Mouse (Mus musculus): ENCODE data around the gene Unc5c. TPM values are rescaled to one million over a fixed set of nuclear protein-coding genes. Genes with fewer than 3 reads are reported as not detected.

Gene Unc5c
- polyA plus RNA-seq, 1 experiment, result 0.15 TPM

- TF ChIP-seq POLR2A (IDR thresholded peaks at IDR 0.05; ENCODE audit: low read depth, low read length) (no peak), CTCF (IDR thresholded peaks at IDR 0.05; ENCODE audit: extremely low read depth, insufficient read length, insufficient replicate concordance, low read depth, low read length) (no peak)
- H3K4me3 ChIP-seq (ENCODE audit: low read depth, low read length), result no peak overlapping the region
- no peak overlapping the region for H3K27ac ChIP-seq (ENCODE audit: insufficient read depth, low read depth, low read length)
- H3K36me3 ChIP-seq (ENCODE audit: control insufficient read depth, insufficient read depth, low read length), result no peaks in the 10 kb centered on the region
- H3K27me3 ChIP-seq (ENCODE audit: control insufficient read depth, insufficient read depth, low read length), result no peaks in the 10 kb centered on the region
- no peaks in the 10 kb centered on the region for H3K4me1 ChIP-seq (ENCODE audit: control insufficient read depth, insufficient read depth, insufficient read length, low read length)
Observed at GRCm38 (mm10) chr3:141581190-141581891, 116.3 kb downstream of the Unc5c start.

DNA sequence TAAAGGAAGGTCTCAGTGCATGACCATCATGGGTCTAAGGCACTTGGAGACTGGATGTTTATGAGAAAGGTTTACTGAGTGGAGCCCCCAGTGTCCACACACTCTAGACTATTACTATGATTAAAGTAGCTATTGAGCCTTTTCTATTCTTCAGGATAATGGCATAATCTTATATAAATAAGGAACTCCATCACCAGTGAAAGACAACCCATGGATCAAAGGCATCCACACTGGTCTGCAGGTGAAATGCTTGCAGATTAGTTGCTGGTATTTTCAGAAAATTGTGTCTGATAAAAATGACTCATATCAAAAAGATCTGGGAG lies 116.8 kb downstream of the Unc5c start:
- H3K36me3 ChIP-seq (ENCODE audit: control insufficient read depth, insufficient read depth, low read length), result no peaks in the 10 kb centered on the region
- no peaks in the 10 kb centered on the region for H3K27me3 ChIP-seq (ENCODE audit: control insufficient read depth, insufficient read depth, low read length)
- TF ChIP-seq POLR2A (IDR thresholded peaks at IDR 0.05; ENCODE audit: low read depth, low read length) (no peak), CTCF (IDR thresholded peaks at IDR 0.05; ENCODE audit: extremely low read depth, insufficient read length, insufficient replicate concordance, low read depth, low read length) (no peak)
- no peak overlapping the region for H3K4me3 ChIP-seq (ENCODE audit: low read depth, low read length)
- no peaks in the 10 kb centered on the region for H3K4me1 ChIP-seq (ENCODE audit: control insufficient read depth, insufficient read depth, insufficient read length, low read length)
- H3K27ac ChIP-seq (ENCODE audit: insufficient read depth, low read depth, low read length), result no peak overlapping the region

- no peaks in the 10 kb centered on the region for H3K4me1 ChIP-seq (ENCODE audit: control insufficient read depth, insufficient read depth, insufficient read length, low read length)
- TF ChIP-seq CTCF (IDR thresholded peaks at IDR 0.05; ENCODE audit: extremely low read depth, insufficient read length, insufficient replicate concordance, low read depth, low read length) (no peak), POLR2A (IDR thresholded peaks at IDR 0.05; ENCODE audit: low read depth, low read length) (no peak)
- no peak overlapping the region for H3K27ac ChIP-seq (ENCODE audit: insufficient read depth, low read depth, low read length)
- H3K36me3 ChIP-seq (ENCODE audit: control insufficient read depth, insufficient read depth, low read length), result no peaks in the 10 kb centered on the region
- H3K27me3 ChIP-seq (ENCODE audit: control insufficient read depth, insufficient read depth, low read length), result no peaks in the 10 kb centered on the region
- WGBS, result 82% methylated on average over 1 of the region's 1 CpGs
- H3K4me3 ChIP-seq (ENCODE audit: low read depth, low read length), result no peak overlapping the region
Observed at GRCm38 (mm10) chr3:141583180-141583579, 118.2 kb downstream of the Unc5c start.

GRCm38 (mm10) chr3:141589392-141590012 lies 124.5 kb downstream of the Unc5c start:
- Histone ChIP-seq H3K36me3 (ENCODE audit: control insufficient read depth, insufficient read depth, low read length) (no peaks in the 10 kb centered on the region), H3K4me1 (ENCODE audit: control insufficient read depth, insufficient read depth, insufficient read length, low read length) (no peaks in the 10 kb centered on the region), H3K27me3 (ENCODE audit: control insufficient read depth, insufficient read depth, low read length) (no peaks in the 10 kb centered on the region), H3K4me3 (ENCODE audit: low read depth, low read length) (no peak overlapping the region), H3K27ac (ENCODE audit: insufficient read depth, low read depth, low read length) (no peak overlapping the region)
- WGBS, result 85% methylated on average over 4 of the region's 4 CpGs
- TF ChIP-seq CTCF (IDR thresholded peaks at IDR 0.05; ENCODE audit: extremely low read depth, insufficient read length, insufficient replicate concordance, low read depth, low read length) (no peak), POLR2A (IDR thresholded peaks at IDR 0.05; ENCODE audit: low read depth, low read length) (no peak)

DNA sequence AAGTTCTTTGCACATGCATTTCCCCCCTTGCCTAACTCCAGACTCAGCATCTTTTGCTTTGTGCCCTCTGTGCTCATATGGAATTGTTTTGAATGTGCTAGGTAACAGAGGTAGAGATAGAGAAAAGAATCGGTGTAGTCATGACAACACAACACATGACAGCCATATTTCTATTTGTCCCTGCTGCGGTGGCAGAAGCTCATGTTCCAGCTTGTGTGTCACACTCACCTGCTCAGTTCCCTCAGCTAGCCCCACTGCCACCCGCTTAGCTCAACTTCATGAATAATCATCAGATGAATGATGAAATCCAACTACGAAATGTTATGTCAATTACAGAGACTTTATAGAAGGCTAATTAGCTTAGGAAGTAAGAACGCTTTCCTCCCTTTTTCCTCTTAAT lies 128.2 kb downstream of the Unc5c start:
- TF ChIP-seq POLR2A (IDR thresholded peaks at IDR 0.05; ENCODE audit: low read depth, low read length) (no peak), CTCF (IDR thresholded peaks at IDR 0.05; ENCODE audit: extremely low read depth, insufficient read length, insufficient replicate concordance, low read depth, low read length) (no peak)
- Histone ChIP-seq H3K36me3 (ENCODE audit: control insufficient read depth, insufficient read depth, low read length) (no peaks in the 10 kb centered on the region), H3K4me3 (ENCODE audit: low read depth, low read length) (no peak overlapping the region), H3K27ac (ENCODE audit: insufficient read depth, low read depth, low read length) (no peak overlapping the region), H3K4me1 (ENCODE audit: control insufficient read depth, insufficient read depth, insufficient read length, low read length) (no peaks in the 10 kb centered on the region), H3K27me3 (ENCODE audit: control insufficient read depth, insufficient read depth, low read length) (no peaks in the 10 kb centered on the region)
- 82% methylated on average over 5 of the region's 5 CpGs for WGBS

- 80% methylated on average over 5 of the region's 5 CpGs for WGBS
- TF ChIP-seq POLR2A (IDR thresholded peaks at IDR 0.05; ENCODE audit: low read depth, low read length), result no peak
- no peak overlapping the region for H3K4me3 ChIP-seq (ENCODE audit: low read depth, low read length)
- H3K27ac ChIP-seq (ENCODE audit: insufficient read depth, low read depth, low read length), result no peak overlapping the region
- no peaks in the 10 kb centered on the region for H3K4me1 ChIP-seq (ENCODE audit: control insufficient read depth, insufficient read depth, insufficient read length, low read length)
- no peaks in the 10 kb centered on the region for H3K27me3 ChIP-seq (ENCODE audit: control insufficient read depth, insufficient read depth, low read length)
- no peaks in the 10 kb centered on the region for H3K36me3 ChIP-seq (ENCODE audit: control insufficient read depth, insufficient read depth, low read length)
Observed at GRCm38 (mm10) chr3:141594120-141594519, 129.1 kb downstream of the Unc5c start.

DNA sequence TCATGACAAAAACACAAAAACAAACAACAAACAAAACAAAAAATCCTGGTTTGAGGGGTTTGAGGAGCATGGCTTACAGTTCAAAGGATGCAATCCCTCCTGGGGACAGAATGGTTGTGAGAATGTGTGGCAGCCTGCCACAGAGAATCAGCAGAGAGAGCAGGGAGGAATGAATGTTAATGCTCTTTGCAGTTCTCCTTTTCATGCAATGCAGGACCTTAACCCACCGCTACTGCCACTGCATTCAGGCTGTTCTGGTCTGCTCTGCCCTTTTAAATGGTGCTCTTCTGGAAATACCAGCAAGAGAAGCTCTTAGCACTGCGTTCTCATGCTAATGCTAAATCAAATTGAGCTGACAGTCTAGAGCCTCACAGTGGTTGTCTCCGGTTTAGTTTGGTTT lies 130.1 kb downstream of the Unc5c start:
- TF ChIP-seq POLR2A (IDR thresholded peaks at IDR 0.05; ENCODE audit: low read depth, low read length) (no peak), CTCF (IDR thresholded peaks at IDR 0.05; ENCODE audit: extremely low read depth, insufficient read length, insufficient replicate concordance, low read depth, low read length) (no peak)
- no peak overlapping the region for H3K4me3 ChIP-seq (ENCODE audit: low read depth, low read length)
- H3K4me1 ChIP-seq (ENCODE audit: control insufficient read depth, insufficient read depth, insufficient read length, low read length), result no peaks in the 10 kb centered on the region
- no peak overlapping the region for H3K27ac ChIP-seq (ENCODE audit: insufficient read depth, low read depth, low read length)
- no peaks in the 10 kb centered on the region for H3K27me3 ChIP-seq (ENCODE audit: control insufficient read depth, insufficient read depth, low read length)
- H3K36me3 ChIP-seq (ENCODE audit: control insufficient read depth, insufficient read depth, low read length), result no peaks in the 10 kb centered on the region
- WGBS, result 48% methylated on average over 3 of the region's 3 CpGs

All from small intestine, adult 2 months (tissue).